In genomic region chr3:30592418-30592853, GRCm38 (mm10) we compare ENCODE assay signal across 9 mouse cellular contexts. TPM values are rescaled to one million over a fixed set of nuclear protein-coding genes. Genes with fewer than 3 reads are reported as not detected.
A peak's percentile ranks its signal among the peaks of the same experiment; 100 is the strongest.
DNase-seq lines count a peak whose midpoint lies in the region; ATAC-seq and TF ChIP-seq lines count a peak whose summit lies in the region.
"Had no signal": no experiment of that assay in that cellular context is flagged by ENCODE, and none has a peak within 500 bp of the region (broad histone marks: within the 10 kb centered on the region; RNA-seq: fewer than 3 reads in every experiment).

No protein-coding gene starts in this region.

- peak; percentile 36 for ATAC-seq in forebrain, embryonic 13.5 days
- peak; percentile 64; the same call in 1 of the 2 replicates for ATAC-seq in embryonic facial prominence, embryonic 12.5 days (ENCODE audit: insufficient number of reproducible peaks, insufficient read depth, low FRiP score, low TSS enrichment)

- no peak overlapping the region for H3K9ac ChIP-seq in forebrain, embryonic 13.5 days
- no peak overlapping the region for H3K9ac ChIP-seq in embryonic facial prominence, embryonic 12.5 days
- H3K9ac ChIP-seq: liver, embryonic 13.5 days had no signal

- 0% methylated on average over 2 of the region's 2 CpGs for WGBS in forebrain, embryonic 13.5 days
- 0% methylated on average over 2 of the region's 2 CpGs for WGBS in forebrain, embryonic 10.5 days
- 1% methylated on average over 2 of the region's 2 CpGs for WGBS in embryonic facial prominence, embryonic 12.5 days
- whole genome bisulfite sequencing in small intestine, adult 2 months = 2% methylated on average over 2 of the region's 2 CpGs

- no peak for TF ChIP-seq POLR2A in small intestine, adult 2 months (IDR thresholded peaks at IDR 0.05; ENCODE audit: low read depth, low read length)

- H3K4me2 ChIP-seq in forebrain, embryonic 13.5 days = no peak overlapping the region
- H3K4me2 ChIP-seq in embryonic facial prominence, embryonic 12.5 days (replicated peaks) = no peak overlapping the region
- H3K4me2 ChIP-seq: liver, embryonic 13.5 days had no signal

- no peak for DNase-seq in forebrain, embryonic 10.5 days (ENCODE audit: extremely low spot score, low spot score)
- DNase-seq in ES-CJ7 (ENCODE audit: low read depth, low spot score) = peak; percentile 86
- DNase-seq in kidney, adult 8-10 months = peak; percentile 80 to 87
- peak; percentile 38 for DNase-seq in lung, postnatal 10 days
- DNase-seq in spleen, postnatal 10 days (ENCODE audit: low spot score in 2 of 2) = no peak
- DNase-seq: liver, embryonic 13.5 days had no signal

- H3K4me1 ChIP-seq in forebrain, embryonic 13.5 days = no peaks in the 10 kb centered on the region
- peaks cover 16% of the 10 kb centered on the region for H3K4me1 ChIP-seq in forebrain, embryonic 10.5 days
- no peaks in the 10 kb centered on the region for H3K4me1 ChIP-seq in embryonic facial prominence, embryonic 12.5 days
- peaks cover 2% of the 10 kb centered on the region; the same call in 1 of the 2 replicates for H3K4me1 ChIP-seq in small intestine, adult 2 months (ENCODE audit: control insufficient read depth, insufficient read depth, insufficient read length, low read length)

- H3K36me3 ChIP-seq in forebrain, embryonic 13.5 days (ENCODE audit: poor library complexity, severe bottlenecking) = no peaks in the 10 kb centered on the region
- no peaks in the 10 kb centered on the region for H3K36me3 ChIP-seq in forebrain, embryonic 10.5 days (replicated peaks)
- H3K36me3 ChIP-seq in embryonic facial prominence, embryonic 12.5 days = no peaks in the 10 kb centered on the region
- H3K36me3 ChIP-seq in small intestine, adult 2 months (ENCODE audit: control insufficient read depth, insufficient read depth, low read length) = no peaks in the 10 kb centered on the region
- H3K36me3 ChIP-seq: liver, embryonic 13.5 days had no signal

- no peak overlapping the region for H3K27ac ChIP-seq in forebrain, embryonic 13.5 days
- H3K27ac ChIP-seq in forebrain, embryonic 10.5 days = no peak overlapping the region
- no peak overlapping the region for H3K27ac ChIP-seq in embryonic facial prominence, embryonic 12.5 days
- H3K27ac ChIP-seq in small intestine, adult 2 months (ENCODE audit: insufficient read depth, low read depth, low read length) = peak overlapping the region; percentile 80
- H3K27ac ChIP-seq: liver, embryonic 13.5 days had no signal

- no peaks in the 10 kb centered on the region for H3K9me3 ChIP-seq in forebrain, embryonic 13.5 days (replicated peaks)
- no peaks in the 10 kb centered on the region for H3K9me3 ChIP-seq in forebrain, embryonic 10.5 days
- H3K9me3 ChIP-seq in embryonic facial prominence, embryonic 12.5 days = no peaks in the 10 kb centered on the region
- H3K9me3 ChIP-seq: liver, embryonic 13.5 days had no signal

- 0 out of 2 replicates have a peak, but pooled peaks cover 6% of the 10 kb centered on the region for H3K27me3 ChIP-seq in forebrain, embryonic 13.5 days
- H3K27me3 ChIP-seq in forebrain, embryonic 10.5 days (ENCODE audit: poor library complexity, severe bottlenecking) = peaks cover 17% of the 10 kb centered on the region
- no peaks in the 10 kb centered on the region for H3K27me3 ChIP-seq in embryonic facial prominence, embryonic 12.5 days
- H3K27me3 ChIP-seq in small intestine, adult 2 months (ENCODE audit: control insufficient read depth, insufficient read depth, low read length) = no peaks in the 10 kb centered on the region

- no peak overlapping the region for H3K4me3 ChIP-seq in forebrain, embryonic 13.5 days
- no peak overlapping the region for H3K4me3 ChIP-seq in forebrain, embryonic 10.5 days
- no peak overlapping the region for H3K4me3 ChIP-seq in embryonic facial prominence, embryonic 12.5 days
- no peak overlapping the region for H3K4me3 ChIP-seq in small intestine, adult 2 months (ENCODE audit: low read depth, low read length)
- H3K4me3 ChIP-seq: liver, embryonic 13.5 days had no signal

- peak; percentile 32; the same call in 1 of the 2 replicates for TF ChIP-seq CTCF in small intestine, adult 2 months (IDR thresholded peaks at IDR 0.05; ENCODE audit: extremely low read depth, insufficient read length, insufficient replicate concordance, low read depth, low read length)

RNA-seq across cellular contexts. Expression of gene Actrt3, which starts 7.3 kb away (rescaled TPM):
- 0.08 and 0.14 TPM in 2 replicates for polyA plus RNA-seq in forebrain, embryonic 13.5 days (2015; fragmentation: Nextera tagmentation; extraction: Ambion mirVana)
- 0.09 and 0.17 TPM in 2 replicates for polyA plus RNA-seq in forebrain, embryonic 10.5 days (2016; fragmentation: Nextera tagmentation; extraction: Ambion mirVana)
- polyA plus RNA-seq in embryonic facial prominence, embryonic 12.5 days (2016; fragmentation: Nextera tagmentation; extraction: Ambion mirVana) = 0.11 TPM in 1 of 2 replicates, not detected in the other
- not detected in 2 replicates for polyA plus RNA-seq in small intestine, adult 2 months (2012; rRNA removed)
- polyA plus RNA-seq: liver, embryonic 13.5 days had no signal

RNA-seq across cellular contexts. Expression of gene Mynn, which starts 9.4 kb away (rescaled TPM):
- polyA plus RNA-seq in forebrain, embryonic 13.5 days (2015; fragmentation: Nextera tagmentation; extraction: Ambion mirVana) = 34.1 and 38.4 TPM in 2 replicates
- polyA plus RNA-seq in forebrain, embryonic 10.5 days (2016; fragmentation: Nextera tagmentation; extraction: Ambion mirVana) = 29.9 and 31.0 TPM in 2 replicates
- polyA plus RNA-seq in embryonic facial prominence, embryonic 12.5 days (2016; fragmentation: Nextera tagmentation; extraction: Ambion mirVana) = 35.9 and 37.5 TPM in 2 replicates
- 2.1 and 4.3 TPM in 2 replicates for polyA plus RNA-seq in small intestine, adult 2 months (2012; rRNA removed)

RNA-seq across cellular contexts. Expression of gene Mecom, which starts 44.6 kb away (rescaled TPM):
- 3.7 and 5.0 TPM in 2 replicates for polyA plus RNA-seq in forebrain, embryonic 13.5 days (2015; fragmentation: Nextera tagmentation; extraction: Ambion mirVana)
- polyA plus RNA-seq in forebrain, embryonic 10.5 days (2016; fragmentation: Nextera tagmentation; extraction: Ambion mirVana) = 26.7 and 26.9 TPM in 2 replicates
- polyA plus RNA-seq in embryonic facial prominence, embryonic 12.5 days (2016; fragmentation: Nextera tagmentation; extraction: Ambion mirVana) = 37.4 and 39.6 TPM in 2 replicates
- polyA plus RNA-seq in small intestine, adult 2 months (2012; rRNA removed) = 2.6 and 2.8 TPM in 2 replicates

RNA-seq across cellular contexts. Expression of gene Lrriq4, which starts 51.9 kb away (rescaled TPM):
- polyA plus RNA-seq in forebrain, embryonic 13.5 days (2015; fragmentation: Nextera tagmentation; extraction: Ambion mirVana) = not detected in 2 replicates
- not detected in 2 replicates for polyA plus RNA-seq in forebrain, embryonic 10.5 days (2016; fragmentation: Nextera tagmentation; extraction: Ambion mirVana)
- polyA plus RNA-seq in embryonic facial prominence, embryonic 12.5 days (2016; fragmentation: Nextera tagmentation; extraction: Ambion mirVana) = not detected in 2 replicates
- not detected in 2 replicates for polyA plus RNA-seq in small intestine, adult 2 months (2012; rRNA removed)
- polyA plus RNA-seq: liver, embryonic 13.5 days had no signal

RNA-seq across cellular contexts. Expression of gene Lrrc34, which starts 55.2 kb away (rescaled TPM):
- polyA plus RNA-seq in forebrain, embryonic 13.5 days (2015; fragmentation: Nextera tagmentation; extraction: Ambion mirVana) = 1.0 and 1.5 TPM in 2 replicates
- polyA plus RNA-seq in forebrain, embryonic 10.5 days (2016; fragmentation: Nextera tagmentation; extraction: Ambion mirVana) = 2.0 and 2.4 TPM in 2 replicates
- polyA plus RNA-seq in embryonic facial prominence, embryonic 12.5 days (2016; fragmentation: Nextera tagmentation; extraction: Ambion mirVana) = 1.4 and 2.0 TPM in 2 replicates
- polyA plus RNA-seq in small intestine, adult 2 months (2012; rRNA removed) = not detected in 2 replicates

Comparison
In these comparisons a context has a peak if more than half of its experiments do, and no peak if none do; other contexts are left out.
1. DNase-seq: peak in ES-CJ7 (single experiment), kidney, adult 8-10 months (2 of 2) and lung, postnatal 10 days (single experiment); none in forebrain, embryonic 10.5 days (single experiment) and spleen, postnatal 10 days (0 of 2).